10 mouse cellular contexts compared by ENCODE assay signal in the genomic region with DNA sequence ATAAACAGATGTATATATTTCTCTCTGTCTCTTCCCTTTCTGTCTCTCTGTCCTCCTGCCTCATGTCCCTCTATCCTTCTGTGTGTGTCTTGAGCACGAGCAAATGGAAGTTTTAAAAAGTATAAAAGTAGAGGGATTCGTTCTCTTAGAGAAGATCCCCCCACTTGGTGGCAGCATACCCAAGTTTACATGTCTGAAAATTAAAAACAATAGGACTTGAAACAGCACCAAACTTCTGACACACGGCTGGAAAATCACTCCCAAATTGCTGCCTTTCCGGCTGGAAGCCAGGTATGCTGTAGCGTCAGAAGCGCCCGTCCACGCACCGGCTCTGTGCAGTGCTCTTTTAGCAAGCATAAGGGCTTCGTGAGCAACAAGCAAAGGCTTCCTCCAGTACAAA. TPM values are rescaled to one million over a fixed set of nuclear protein-coding genes. Genes with fewer than 3 reads are reported as not detected.
DNase-seq lines count a peak whose midpoint lies in the region; ATAC-seq and TF ChIP-seq lines count a peak whose summit lies in the region.
"Had no signal": no experiment of that assay in that cellular context is flagged by ENCODE, and none has a peak within 500 bp of the region (broad histone marks: within the 10 kb centered on the region; RNA-seq: fewer than 3 reads in every experiment).

No protein-coding gene starts in this region.

- no peak for ATAC-seq in kidney, embryonic 15.5 days (replicated peaks; ENCODE audit: low FRiP score)
- no peak for ATAC-seq in stomach, postnatal 0 days (ENCODE audit: low FRiP score, low TSS enrichment)

- peak; percentile 19 to 22 for DNase-seq in cerebellum, postnatal 14 days
- DNase-seq in cerebellum, adult 11 months = no peak
- DNase-seq in kidney, postnatal 10 days = peak; percentile 38
- peak; percentile 6 for DNase-seq in ovary, postnatal 36 days (ENCODE audit: low spot score)
- no peak for DNase-seq in ovary, postnatal 10 days (ENCODE audit: low spot score)
- DNase-seq in stomach, postnatal 0 days (ENCODE audit: low spot score) = no peak
- DNase-seq in retina, embryonic 14.5 days (ENCODE audit: low spot score) = no peak

- WGBS in kidney, embryonic 15.5 days = 64% methylated on average over 10 of the region's 10 CpGs
- WGBS in stomach, postnatal 0 days = 58% methylated on average over 10 of the region's 10 CpGs

- no peaks in the 10 kb centered on the region for H3K9me3 ChIP-seq in kidney, embryonic 15.5 days (replicated peaks)
- H3K9me3 ChIP-seq in stomach, postnatal 0 days (ENCODE audit: control insufficient read depth, low read length) = no peaks in the 10 kb centered on the region

- H3K27me3 ChIP-seq in kidney, embryonic 15.5 days = no peaks in the 10 kb centered on the region
- H3K27me3 ChIP-seq in stomach, postnatal 0 days (ENCODE audit: control insufficient read depth, insufficient read depth, low read length) = no peaks in the 10 kb centered on the region

- no peak overlapping the region for H3K4me3 ChIP-seq in kidney, embryonic 15.5 days (replicated peaks)
- no peak overlapping the region for H3K4me3 ChIP-seq in stomach, postnatal 0 days (ENCODE audit: low read depth, low read length)

- no peak overlapping the region for H3K9ac ChIP-seq in kidney, embryonic 15.5 days
- H3K9ac ChIP-seq in stomach, postnatal 0 days (ENCODE audit: low read length) = no peak overlapping the region

- H3K4me2 ChIP-seq in kidney, embryonic 15.5 days = no peak overlapping the region
- H3K4me2 ChIP-seq in stomach, postnatal 0 days (replicated peaks; ENCODE audit: low read depth) = no peak overlapping the region

- peak; percentile 37; the same call in 1 of the 2 replicates for TF ChIP-seq CTCF in stomach, postnatal 0 days (IDR thresholded peaks at IDR 0.05; ENCODE audit: low read depth)

- H3K4me1 ChIP-seq in kidney, embryonic 15.5 days = no peaks in the 10 kb centered on the region
- H3K4me1 ChIP-seq in stomach, postnatal 0 days (replicated peaks; ENCODE audit: control insufficient read depth, insufficient read depth) = no peaks in the 10 kb centered on the region

- H3K36me3 ChIP-seq in kidney, embryonic 15.5 days = no peaks in the 10 kb centered on the region
- no peaks in the 10 kb centered on the region for H3K36me3 ChIP-seq in stomach, postnatal 0 days (ENCODE audit: control insufficient read depth, insufficient read depth, low read length)

- no peak overlapping the region for H3K27ac ChIP-seq in kidney, embryonic 15.5 days
- H3K27ac ChIP-seq in stomach, postnatal 0 days (replicated peaks) = no peak overlapping the region

- TF ChIP-seq EP300 in stomach, postnatal 0 days (optimal IDR thresholded peaks at IDR 0.05) = no peak

RNA-seq across cellular contexts. Expression of a gene that starts 8.7 kb away (rescaled TPM):
- polyA plus RNA-seq in kidney, embryonic 15.5 days (2015; fragmentation: Nextera tagmentation; extraction: Ambion mirVana) = not detected in 2 replicates
- not detected in 2 replicates for polyA plus RNA-seq in stomach, postnatal 0 days (2015; fragmentation: Nextera tagmentation; extraction: Ambion mirVana)
- polyA plus RNA-seq: liver, embryonic 16.5 days; neural tube, embryonic 11.5 days had no signal

RNA-seq across cellular contexts. Expression of a gene that starts 14.3 kb away (rescaled TPM):
- polyA plus RNA-seq in kidney, embryonic 15.5 days (2015; fragmentation: Nextera tagmentation; extraction: Ambion mirVana) = 21.0 and 25.1 TPM in 2 replicates
- polyA plus RNA-seq in stomach, postnatal 0 days (2015; fragmentation: Nextera tagmentation; extraction: Ambion mirVana) = 15.4 and 15.5 TPM in 2 replicates

Comparison
In these comparisons a context has a peak if more than half of its experiments do, and no peak if none do; other contexts are left out.
1. DNase-seq: peak in cerebellum, postnatal 14 days (2 of 2), kidney, postnatal 10 days (single experiment) and ovary, postnatal 36 days (single experiment); none in cerebellum, adult 11 months (single experiment), ovary, postnatal 10 days (single experiment), stomach, postnatal 0 days (single experiment) and retina, embryonic 14.5 days (single experiment).